Mouse (Mus musculus) monocyte, adult 59 days (primary cell): ENCODE results near the gene 9230104L09Rik. TPM values are rescaled to one million over a fixed set of nuclear protein-coding genes. Genes with fewer than 3 reads are reported as not detected.

Source experiments
- total RNA-seq, 2 experiments: library from RNA; stranded (reverse); gene quantifications; one replicate each; pipeline ENCODE4 v1.2.4; 2023

9230104L09Rik gene
- total RNA-seq = not detected

GRCm38 (mm10) chr2:148864966-148865365 is at the start of gene 9230104L09Rik:
Gene 9230104L09Rik, minus strand, starts transcription at chr2:148865038.

GRCm38 (mm10) chr2:148875335-148875811 is 10.5 kb upstream of the 9230104L09Rik start, which contains the start of gene Cst3:
Gene Cst3, minus strand, starts transcription at chr2:148875692.

GRCm38 (mm10) chr2:148834912-148835311 is 29.9 kb downstream of the 9230104L09Rik start, which contains the start of gene Cst9:
Gene Cst9, plus strand, starts transcription at chr2:148835147.

GRCm38 (mm10) chr2:148819909-148820308 is 44.9 kb downstream of the 9230104L09Rik start, which contains the start of gene Cst13:
Gene Cst13, plus strand, starts transcription at chr2:148820081.

GRCm38 (mm10) chr2:148798485-148798884 is 66.4 kb downstream of the 9230104L09Rik start, which contains the start of gene Cst8:
Gene Cst8, plus strand, starts transcription at chr2:148798785.

Other genes with a start within 250 kb of the 9230104L09Rik start
- 10 to 100 TPM; 14.8 to 20.8 TPM for gene Nxt1, start 192.4 kb downstream of the 9230104L09Rik start, total RNA-seq
- gene Gzf1, start 184.0 kb downstream of the 9230104L09Rik start, total RNA-seq = 10 to 100 TPM; 19.4 to 24.2 TPM
- gene Napb, start 132.6 kb downstream of the 9230104L09Rik start, total RNA-seq = 1 to 10 TPM; 1.4 TPM
- gene Cstl1, start 114.7 kb downstream of the 9230104L09Rik start, total RNA-seq = not detected
- gene Cst11, start 93.5 kb downstream of the 9230104L09Rik start, total RNA-seq = not detected
- gene 8030411F24Rik, start 83.0 kb downstream of the 9230104L09Rik start, total RNA-seq = not detected
- not detected for gene Cst12, start 75.7 kb downstream of the 9230104L09Rik start, total RNA-seq
- gene Cst8, start 66.3 kb downstream of the 9230104L09Rik start, total RNA-seq = not detected
- gene Cst13, start 45.0 kb downstream of the 9230104L09Rik start, total RNA-seq = not detected
- not detected for gene Cst9, start 29.9 kb downstream of the 9230104L09Rik start, total RNA-seq
- gene Cst3, start 10.7 kb upstream of the 9230104L09Rik start, total RNA-seq = 1,000 to 10,000 TPM; 2,392 to 2,423 TPM
- not detected for gene Gm1330, start 138.2 kb upstream of the 9230104L09Rik start, total RNA-seq
- gene Gm10750, start 152.2 kb upstream of the 9230104L09Rik start, total RNA-seq = not detected